Mouse (Mus musculus) retina, adult 2 months (tissue): Measurements from ENCODE around the gene Acoxl.

Source experiments
- DNase-seq: peaks from one replicate; pipeline ENCODE4 v3.0.0-alpha.2; 2012; ENCODE audit warnings: low read depth, low spot score

Acoxl gene

GRCm38 (mm10) chr2:127937079-127937478 lies 98.4 kb downstream of the Acoxl start:
- DNase-seq = no peak

- DNase-seq = no peak
Measured at GRCm38 (mm10) chr2:127939206-127939605, 100.5 kb downstream of the Acoxl start.

GRCm38 (mm10) chr2:127960579-127960978 lies 121.9 kb downstream of the Acoxl start:
- no peak for DNase-seq

- no peak for DNase-seq
Measured at GRCm38 (mm10) chr2:127961154-127961553, 122.5 kb downstream of the Acoxl start.

- peak; percentile 33 for DNase-seq
Measured at GRCm38 (mm10) chr2:127961802-127962433, 123.2 kb downstream of the Acoxl start.

- DNase-seq = no peak
Measured at GRCm38 (mm10) chr2:127968944-127969343, 130.3 kb downstream of the Acoxl start.

- peak; percentile 65 for DNase-seq
Measured at GRCm38 (mm10) chr2:127976276-127976675, 137.6 kb downstream of the Acoxl start.

- DNase-seq = no peak
Measured at GRCm38 (mm10) chr2:127978601-127979230, 140.0 kb downstream of the Acoxl start.

GRCm38 (mm10) chr2:127982610-127983009 lies 143.9 kb downstream of the Acoxl start:
- no peak for DNase-seq

- DNase-seq = no peak
Measured at GRCm38 (mm10) chr2:127983301-127983700, 144.6 kb downstream of the Acoxl start.

GRCm38 (mm10) chr2:127983981-127984380 lies 145.3 kb downstream of the Acoxl start:
- DNase-seq = no peak

GRCm38 (mm10) chr2:127987706-127988105 lies 149.0 kb downstream of the Acoxl start:
- DNase-seq = no peak

- no peak for DNase-seq
Measured at GRCm38 (mm10) chr2:127990856-127991479, 152.3 kb downstream of the Acoxl start.

- DNase-seq = no peak
Measured at GRCm38 (mm10) chr2:127991656-127992055, 153.0 kb downstream of the Acoxl start.

- no peak for DNase-seq
Measured at GRCm38 (mm10) chr2:128008662-128009423, 170.2 kb downstream of the Acoxl start.

- DNase-seq = no peak
Measured at GRCm38 (mm10) chr2:128014613-128015012, 175.9 kb downstream of the Acoxl start.

- no peak for DNase-seq
Measured at GRCm38 (mm10) chr2:128015602-128016001, 176.9 kb downstream of the Acoxl start.

GRCm38 (mm10) chr2:128020039-128020907 lies 181.6 kb downstream of the Acoxl start:
- DNase-seq = peak; percentile 15

- no peak for DNase-seq
Measured at GRCm38 (mm10) chr2:128020908-128021193, 182.2 kb downstream of the Acoxl start.

- DNase-seq = no peak
Measured at GRCm38 (mm10) chr2:128023855-128024254, 185.2 kb downstream of the Acoxl start.

- DNase-seq = no peak
Measured at GRCm38 (mm10) chr2:128027696-128028095, 189.0 kb downstream of the Acoxl start.
